Mouse (Mus musculus) monocyte, adult 5-6 weeks (primary cell): ENCODE results near the gene Gcnt1. TPM values are rescaled to one million over a fixed set of nuclear protein-coding genes. Genes with fewer than 3 reads are reported as not detected.

ENCODE experiments used
- ATAC-seq: fragments of 153-309, 156-312 bp; replicated peaks from 2 replicates; pipeline ENCODE4 v1.8.0; 2017; ENCODE audit warnings: mild to moderate bottlenecking; ENCODE audit not compliant: low TSS enrichment, insufficient number of reproducible peaks, severe bottlenecking, poor library complexity, low FRiP score
- total RNA-seq: library from RNA; stranded (forward); fragments of 200-1000, 200-491, 200-594 nt; gene quantifications from 3 replicates; pipeline ENCODE4 v1.2.3, GENCODE M21; 2017

Gcnt1 gene
- total RNA-seq, 1 experiment from 2014 or later = 36.0 TPM

DNA sequence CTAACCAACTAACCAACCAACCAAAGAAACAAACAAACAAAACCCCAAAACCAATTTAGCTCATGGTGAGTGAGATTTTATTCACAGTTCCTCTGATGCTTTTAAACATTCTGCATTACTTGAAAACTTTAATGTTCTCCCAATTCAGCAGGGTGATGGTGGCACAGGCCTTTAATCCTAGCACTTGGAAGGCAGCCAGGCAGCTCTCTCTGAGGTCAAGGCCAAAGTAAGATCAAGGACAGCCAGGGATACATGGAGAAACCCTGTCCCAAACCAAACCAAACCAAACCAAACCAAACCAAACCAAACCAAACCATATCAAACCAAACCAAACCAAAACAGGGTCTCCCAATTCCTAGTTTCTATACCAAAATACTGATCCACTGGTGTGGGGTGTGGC lies 6.2 kb upstream of the Gcnt1 start:
- ATAC-seq = no peak

DNA sequence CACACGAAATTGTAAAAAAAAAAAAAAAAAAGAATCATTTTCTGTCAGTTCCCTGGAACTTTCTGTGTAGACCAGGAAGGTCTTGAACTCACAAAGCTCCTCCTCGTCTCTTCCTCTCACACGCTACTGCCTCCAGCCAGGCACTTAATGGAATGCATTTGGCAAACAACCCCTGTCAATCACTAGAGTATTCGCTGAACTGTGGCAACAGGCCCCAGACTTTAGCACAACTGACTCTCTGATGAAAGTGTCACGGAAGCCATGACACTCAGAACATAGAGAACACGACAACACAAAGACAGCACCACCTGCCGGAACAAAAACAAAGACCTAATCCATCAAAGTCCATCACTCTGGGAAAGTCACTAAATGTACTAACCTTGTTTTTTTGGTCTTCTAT lies 3.1 kb downstream of the Gcnt1 start:
- ATAC-seq = no peak

GRCm38 (mm10) chr19:17368557-17368956 lies 4.1 kb downstream of the Gcnt1 start:
- ATAC-seq = no peak

- no peak for ATAC-seq
Measured at GRCm38 (mm10) chr19:17366364-17367090, 6.1 kb downstream of the Gcnt1 start.

DNA sequence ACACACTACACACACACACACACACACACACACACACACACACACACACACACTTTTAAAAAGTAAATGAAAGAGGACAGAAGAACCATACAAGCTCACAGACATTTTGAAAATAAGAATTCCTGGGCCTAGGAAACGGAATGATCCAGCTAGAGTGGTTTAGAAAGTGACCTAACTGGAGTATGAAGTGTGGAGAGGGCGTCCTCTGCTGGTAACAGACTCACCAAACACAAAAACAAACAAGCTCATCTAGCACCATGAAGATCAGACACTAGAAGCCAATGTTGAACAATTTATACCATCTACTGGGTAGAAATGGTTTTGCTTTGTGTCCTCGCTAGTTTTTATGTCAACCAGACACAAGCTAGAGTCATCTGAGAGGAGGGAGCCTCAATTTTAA lies 7.9 kb downstream of the Gcnt1 start:
- ATAC-seq = 0 out of 2 replicates have a peak, but pooled peaks have one; percentile 68

GRCm38 (mm10) chr19:17361181-17361580 lies 11.5 kb downstream of the Gcnt1 start:
- ATAC-seq = no peak

GRCm38 (mm10) chr19:17359315-17359890 lies 13.2 kb downstream of the Gcnt1 start:
- peak; percentile 41 for ATAC-seq

- no peak for ATAC-seq
Measured at GRCm38 (mm10) chr19:17357391-17357790, 15.3 kb downstream of the Gcnt1 start.

- ATAC-seq = no peak
Measured at GRCm38 (mm10) chr19:17356932-17357331, 15.7 kb downstream of the Gcnt1 start.

DNA sequence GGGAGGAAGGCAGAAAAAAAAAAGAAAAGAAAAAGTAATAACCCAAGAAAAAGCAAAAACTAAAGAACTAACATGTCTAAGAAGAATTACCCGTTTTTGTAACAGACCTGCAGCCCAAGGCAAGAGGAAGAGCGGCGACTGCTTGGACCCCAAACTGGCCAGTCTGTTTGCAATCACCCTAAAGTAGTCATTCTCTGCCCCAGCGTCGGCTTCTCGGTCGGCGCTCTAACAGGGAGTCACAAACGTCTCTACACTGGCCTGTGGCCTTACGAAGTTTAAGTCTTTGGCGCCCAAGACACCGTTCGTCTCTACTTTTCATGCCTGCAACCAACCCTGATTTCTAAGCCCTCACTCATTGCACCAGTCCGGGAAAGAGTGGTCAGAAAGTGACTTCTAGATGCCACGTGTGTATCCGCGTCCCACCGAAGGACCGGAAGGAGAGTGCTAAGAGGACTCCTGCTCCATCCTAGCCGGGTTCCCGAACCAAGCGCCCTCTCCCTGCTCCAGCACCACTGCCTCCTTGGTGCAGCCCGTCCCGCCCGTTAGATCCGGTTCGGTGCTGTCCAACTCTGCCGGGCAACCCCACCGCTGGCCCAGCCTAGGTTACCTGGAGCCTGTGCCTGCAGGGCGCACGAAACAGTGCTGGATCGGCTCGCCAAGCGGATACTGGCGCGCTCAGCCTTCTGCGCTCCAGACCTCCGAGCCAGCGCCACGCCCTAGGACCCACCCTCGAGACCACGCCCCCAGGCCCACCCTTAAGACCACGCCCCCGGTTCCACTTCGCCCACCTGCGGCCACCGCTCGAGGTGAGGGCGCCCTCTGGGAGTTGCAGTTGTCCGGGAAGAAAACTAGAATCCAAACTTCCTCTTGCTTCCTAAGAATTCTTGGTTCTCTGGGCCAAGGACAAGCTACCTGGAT lies 16.4 kb downstream of the Gcnt1 start:
- peak; percentile 16; the same call in 1 of the 2 replicates for ATAC-seq

DNA sequence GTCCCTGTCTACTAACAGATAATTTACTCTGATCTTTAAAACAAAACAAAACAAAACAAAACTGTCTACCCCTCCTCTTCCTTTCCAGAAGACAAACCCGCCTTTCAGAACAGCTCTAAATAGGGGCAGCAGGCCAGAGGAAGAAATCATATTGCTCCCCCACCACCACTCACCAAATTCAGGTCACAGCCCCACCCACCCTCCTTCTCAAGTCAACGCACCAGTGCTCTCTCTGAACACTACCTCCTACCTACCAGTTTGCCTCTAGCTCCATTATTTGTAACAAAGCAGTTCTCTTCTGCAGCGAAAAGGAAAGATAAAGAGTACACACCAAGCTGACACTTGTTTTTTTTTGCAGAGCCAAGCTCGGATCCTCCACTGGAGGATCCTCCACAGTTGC lies 17.3 kb downstream of the Gcnt1 start:
- no peak for ATAC-seq

DNA sequence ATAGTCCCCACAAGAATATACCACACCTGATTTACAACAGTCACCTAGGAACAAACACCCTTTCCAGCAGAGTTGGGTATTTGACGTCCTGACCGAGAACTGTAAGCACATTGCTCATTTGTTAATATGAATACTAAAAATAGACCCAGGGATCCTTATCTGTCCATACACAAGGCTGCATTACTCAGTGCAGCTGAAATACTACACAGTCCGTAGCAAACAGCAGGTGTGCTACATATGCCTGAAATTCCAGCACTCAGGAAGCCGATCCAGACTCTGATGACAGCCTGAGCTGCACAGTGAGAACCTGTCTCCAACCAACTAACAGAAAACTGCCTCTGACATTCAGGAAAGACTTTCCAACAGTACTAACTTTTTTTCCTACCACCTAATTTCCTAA lies 17.8 kb downstream of the Gcnt1 start:
- no peak for ATAC-seq

DNA sequence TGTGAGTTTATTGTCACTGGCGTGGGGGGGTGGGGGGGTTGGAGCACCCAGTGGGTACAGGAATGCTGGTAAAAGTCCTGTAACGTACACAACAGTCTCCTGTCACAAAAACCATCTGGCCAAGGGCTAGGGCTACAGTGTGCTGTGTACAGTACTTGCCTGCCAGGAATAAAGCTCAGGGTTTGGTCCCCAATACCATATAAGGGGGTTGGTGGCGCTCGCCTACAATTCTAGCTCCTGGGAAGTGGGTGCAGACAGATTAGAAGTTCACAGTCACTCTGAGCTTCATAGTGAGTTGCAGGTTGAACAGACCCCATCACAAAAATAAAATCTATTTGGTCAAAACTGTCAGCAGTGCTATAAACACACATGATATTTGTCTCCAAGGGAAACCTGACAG lies 18.3 kb downstream of the Gcnt1 start:
- ATAC-seq = no peak

DNA sequence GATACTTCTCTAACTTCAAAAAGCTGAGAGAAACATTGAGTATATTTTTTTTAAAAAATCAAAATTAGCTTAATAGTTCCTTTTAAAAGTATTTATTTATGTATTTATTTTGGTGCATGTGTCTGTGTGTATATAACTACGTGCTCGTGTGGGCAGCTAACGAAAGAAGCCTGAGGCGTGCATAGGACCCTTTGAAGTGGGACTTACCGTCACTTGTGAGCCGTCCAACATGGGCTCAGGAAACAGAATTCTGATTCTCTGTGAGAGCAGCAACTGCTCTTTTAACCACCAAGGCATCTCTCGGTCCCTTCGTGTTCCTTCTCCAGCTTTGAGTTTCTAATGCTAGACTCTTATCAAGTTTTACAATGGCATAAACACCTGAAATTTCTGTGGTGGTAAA lies 18.9 kb downstream of the Gcnt1 start:
- no peak for ATAC-seq

GRCm38 (mm10) chr19:17347852-17348251 lies 24.8 kb downstream of the Gcnt1 start:
- ATAC-seq = 0 out of 2 replicates have a peak, but pooled peaks have one; percentile 50

- no peak for ATAC-seq
Measured at GRCm38 (mm10) chr19:17346716-17347474, 25.7 kb downstream of the Gcnt1 start.

DNA sequence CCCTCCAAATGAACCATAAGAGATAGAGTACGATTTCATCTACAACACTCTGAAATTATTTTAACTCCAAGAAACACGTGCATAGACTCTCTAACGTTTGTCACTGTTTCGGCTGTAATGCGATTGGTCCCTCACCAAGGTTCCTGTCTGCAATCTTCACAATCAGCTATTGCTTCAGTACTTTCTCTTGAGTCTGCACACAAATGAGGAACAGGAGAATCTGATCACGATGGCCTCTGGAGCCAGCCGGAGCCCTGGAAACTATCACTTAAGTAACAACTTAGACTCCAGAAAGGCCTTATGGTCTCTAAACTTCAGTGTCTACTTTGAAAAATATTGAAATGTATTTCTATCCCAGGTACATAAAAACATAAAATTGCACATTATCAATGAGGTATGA lies 27.8 kb downstream of the Gcnt1 start:
- ATAC-seq = peak; percentile 88

DNA sequence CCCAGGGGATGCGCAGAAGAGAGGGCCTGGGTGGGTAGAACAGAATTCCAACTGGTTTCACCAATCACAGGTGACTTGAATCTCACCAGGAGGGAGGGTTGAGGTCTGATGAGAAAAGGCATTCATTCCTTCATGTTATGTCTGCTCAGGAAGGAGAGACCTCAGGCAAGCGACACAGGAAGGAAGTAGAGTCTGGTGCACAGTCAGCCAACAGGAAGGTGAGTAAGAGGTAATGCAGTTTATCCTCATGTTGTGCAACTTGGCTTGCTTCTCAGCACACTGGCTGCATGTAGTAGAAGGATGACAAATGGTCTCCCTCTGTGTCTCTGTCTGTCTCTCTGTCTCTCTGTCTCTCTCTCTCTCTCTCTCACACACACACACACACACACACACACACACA lies 33.1 kb downstream of the Gcnt1 start:
- ATAC-seq = peak; percentile 47; the same call in 1 of the 2 replicates
